Mouse (Mus musculus): Measurements from ENCODE around the gene Pgpep1. TPM values are rescaled to one million over a fixed set of nuclear protein-coding genes. Genes with fewer than 3 reads are reported as not detected.
A peak's percentile ranks its signal among the peaks of the same experiment; 100 is the strongest.

Gene Pgpep1
- total RNA-seq, 4 experiments from 2014 or later: 19.8 to 34.7 (median 23.3) TPM

- DNase-seq (ENCODE audit: low spot score in 2 of 2): peak; percentile 82 to 85
These were observed 50.1 kb downstream of the Pgpep1 start for GRCm38 (mm10) chr8:70609849-70610795.

- no peak for DNase-seq (ENCODE audit: low spot score in 2 of 2)
These were observed 50.8 kb downstream of the Pgpep1 start for GRCm38 (mm10) chr8:70609368-70609848.

- DNase-seq (ENCODE audit: low spot score in 2 of 2): no peak
These were observed 51.3 kb downstream of the Pgpep1 start, which contains the start of gene Ssbp4 for GRCm38 (mm10) chr8:70608749-70609367. Gene Ssbp4, minus strand, starts transcription at chr8:70608872.

- DNase-seq (ENCODE audit: low spot score in 2 of 2): no peak
These were observed 52.1 kb downstream of the Pgpep1 start for GRCm38 (mm10) chr8:70607898-70608748.

GRCm38 (mm10) chr8:70607603-70607897 is 52.6 kb downstream of the Pgpep1 start:
- no peak for DNase-seq (ENCODE audit: low spot score in 2 of 2)

- DNase-seq (ENCODE audit: low spot score in 2 of 2): no peak
These were observed 53.2 kb downstream of the Pgpep1 start for GRCm38 (mm10) chr8:70606780-70607602.

- no peak for DNase-seq (ENCODE audit: low spot score in 2 of 2)
These were observed 54.1 kb downstream of the Pgpep1 start for GRCm38 (mm10) chr8:70605871-70606779.

GRCm38 (mm10) chr8:70604558-70604957 is 55.6 kb downstream of the Pgpep1 start:
- no peak for DNase-seq (ENCODE audit: low spot score in 2 of 2)

- no peak for DNase-seq (ENCODE audit: low spot score in 2 of 2)
These were observed 57.9 kb downstream of the Pgpep1 start for GRCm38 (mm10) chr8:70602139-70602811.

- DNase-seq (ENCODE audit: low spot score in 2 of 2): peak; percentile 80 to 81
These were observed 58.9 kb downstream of the Pgpep1 start for GRCm38 (mm10) chr8:70601271-70601649.

GRCm38 (mm10) chr8:70600473-70601270 is 59.5 kb downstream of the Pgpep1 start:
- no peak for DNase-seq (ENCODE audit: low spot score in 2 of 2)

- DNase-seq (ENCODE audit: low spot score in 2 of 2): no peak
These were observed 60.5 kb downstream of the Pgpep1 start for GRCm38 (mm10) chr8:70599507-70600290.

GRCm38 (mm10) chr8:70598722-70599121 is 61.5 kb downstream of the Pgpep1 start:
- no peak for DNase-seq (ENCODE audit: low spot score in 2 of 2)

- peak; percentile 77 to 85 for DNase-seq (ENCODE audit: low spot score in 2 of 2)
These were observed 61.9 kb downstream of the Pgpep1 start for GRCm38 (mm10) chr8:70598283-70598682.

- DNase-seq (ENCODE audit: low spot score in 2 of 2): no peak
These were observed 62.5 kb downstream of the Pgpep1 start for GRCm38 (mm10) chr8:70597417-70598272.

- DNase-seq (ENCODE audit: low spot score in 2 of 2): no peak
These were observed 63.3 kb downstream of the Pgpep1 start for GRCm38 (mm10) chr8:70596775-70597416.
